Mouse (Mus musculus) layer of hippocampus, postnatal 10 days (tissue): ENCODE data around the gene Cdc42ep4. TPM values are rescaled to one million over a fixed set of nuclear protein-coding genes. Genes with fewer than 3 reads are reported as not detected.

Source experiments
- DNase-seq, 2 experiments: peaks; one replicate each; pipeline ENCODE4 v3.0.0; 2021; ENCODE audit warnings: low spot score in 2 of 2
- long read RNA-seq: library from polyadenylated mRNA; stranded (forward); transcript quantifications from one replicate; pipeline ENCODE4 v2.0.0, GENCODE M21; 2023
- total RNA-seq, 2 experiments: library from RNA; stranded (reverse); gene quantifications; 2 replicates each; pipeline ENCODE4 v1.2.3; 2021

Cdc42ep4 gene
- 10 to 100 TPM; 43.2 to 47.6 TPM for total RNA-seq
- long read RNA-seq, transcript Cdc42ep4-201 (2 exons, 3,008 nt): major isoform, 22 of 39 reads
- long read RNA-seq, partial matches to known transcripts: 0 of 39 reads
- long read RNA-seq, other reads (novel, unspliced or antisense): 14 of 39 reads

DNA sequence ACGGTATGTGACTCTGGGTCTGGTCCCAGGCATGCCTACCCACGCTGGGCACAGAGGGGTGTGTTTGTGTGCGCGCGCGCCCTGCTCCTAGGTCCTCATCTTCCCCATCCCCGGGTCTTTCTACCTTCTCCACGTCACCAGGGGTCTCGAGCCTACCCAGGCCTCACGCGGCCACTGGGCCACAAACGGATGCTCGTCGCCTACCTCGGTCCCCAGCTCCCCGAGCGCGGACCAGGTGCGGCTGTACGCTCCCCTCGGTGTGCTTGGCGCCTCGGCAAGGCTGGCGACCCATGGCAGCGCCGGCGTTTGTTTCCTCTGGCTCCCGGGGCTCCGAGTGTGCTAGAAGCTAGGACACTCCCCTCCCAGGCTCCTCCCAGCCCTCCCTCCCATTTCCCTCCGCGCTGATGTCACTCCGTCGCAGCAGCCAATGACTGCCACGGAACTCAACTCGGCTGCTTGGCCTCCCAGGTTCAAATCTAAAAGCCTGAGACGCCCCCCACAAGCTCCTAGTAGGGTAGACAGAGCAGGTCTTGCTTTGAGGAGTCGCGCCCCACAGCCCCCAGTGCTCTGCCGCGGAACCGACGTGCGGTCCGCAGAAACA, at the start of gene Cdc42ep4:
Gene Cdc42ep4 (minus strand): TSS at position 398 of the 601 bp plus-strand sequence.
- DNase-seq: peak; percentile 70 to 80

DNA sequence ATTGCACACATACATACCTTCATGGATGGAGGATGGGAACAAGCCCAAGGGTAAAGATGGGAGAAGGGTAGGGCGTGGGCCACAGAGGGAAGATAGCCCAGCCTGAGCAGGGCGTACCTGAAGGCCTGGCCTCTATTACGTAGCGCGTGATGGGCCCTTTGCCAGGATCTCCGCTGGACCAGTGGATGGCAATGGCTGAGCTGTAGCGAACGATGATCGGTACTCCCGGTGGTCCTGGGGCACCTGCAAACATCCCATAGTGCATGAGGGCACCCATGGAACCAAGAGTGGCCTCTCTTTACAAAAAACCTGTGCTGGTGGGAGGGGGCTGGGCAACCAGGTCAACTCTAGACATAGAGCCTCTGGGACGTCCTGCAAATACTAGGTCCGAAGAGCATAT, 48.3 kb upstream of the Cdc42ep4 start:
- DNase-seq: no peak

DNA sequence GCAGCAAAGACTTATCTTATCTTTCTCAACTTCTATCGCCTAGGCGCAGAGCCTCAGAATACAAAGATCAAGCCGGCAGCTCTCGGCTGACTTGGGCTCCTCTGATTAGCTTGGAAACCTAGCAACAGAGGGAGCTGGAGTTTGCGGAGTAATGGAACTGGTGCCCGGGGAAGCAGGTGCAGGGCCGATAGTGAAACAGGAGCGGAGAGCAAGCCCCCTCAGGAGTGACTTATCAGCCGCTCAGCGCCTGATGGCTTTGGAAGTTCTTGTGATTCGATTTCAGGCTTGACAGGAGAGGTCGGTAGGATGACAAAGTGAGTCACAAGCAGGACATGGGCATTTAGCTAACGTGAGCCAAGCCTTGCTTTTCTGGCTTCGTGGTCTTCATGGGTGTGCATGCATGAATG, 47.4 kb upstream of the Cdc42ep4 start:
- DNase-seq: no peak

DNA sequence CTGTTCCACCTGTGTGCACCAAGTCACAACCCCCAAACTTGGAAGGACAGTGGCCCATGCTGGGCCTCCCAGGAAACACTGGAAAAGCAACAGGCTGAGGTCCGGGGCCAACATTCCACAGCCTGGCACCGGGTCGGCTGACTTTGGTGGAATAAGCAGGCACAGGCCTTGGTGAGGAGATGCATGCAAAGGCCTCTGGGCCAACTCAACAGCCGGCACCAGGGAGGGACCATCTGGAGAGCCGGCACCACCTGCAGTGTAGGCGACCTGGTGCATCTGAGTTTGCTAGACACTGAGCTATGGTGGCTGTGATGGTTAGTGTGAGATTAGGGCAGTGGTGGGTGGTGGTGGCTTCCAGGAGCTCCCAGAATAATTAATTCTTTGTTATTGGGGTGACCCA, 46.3 kb upstream of the Cdc42ep4 start:
- peak; percentile 66 to 73 for DNase-seq

DNA sequence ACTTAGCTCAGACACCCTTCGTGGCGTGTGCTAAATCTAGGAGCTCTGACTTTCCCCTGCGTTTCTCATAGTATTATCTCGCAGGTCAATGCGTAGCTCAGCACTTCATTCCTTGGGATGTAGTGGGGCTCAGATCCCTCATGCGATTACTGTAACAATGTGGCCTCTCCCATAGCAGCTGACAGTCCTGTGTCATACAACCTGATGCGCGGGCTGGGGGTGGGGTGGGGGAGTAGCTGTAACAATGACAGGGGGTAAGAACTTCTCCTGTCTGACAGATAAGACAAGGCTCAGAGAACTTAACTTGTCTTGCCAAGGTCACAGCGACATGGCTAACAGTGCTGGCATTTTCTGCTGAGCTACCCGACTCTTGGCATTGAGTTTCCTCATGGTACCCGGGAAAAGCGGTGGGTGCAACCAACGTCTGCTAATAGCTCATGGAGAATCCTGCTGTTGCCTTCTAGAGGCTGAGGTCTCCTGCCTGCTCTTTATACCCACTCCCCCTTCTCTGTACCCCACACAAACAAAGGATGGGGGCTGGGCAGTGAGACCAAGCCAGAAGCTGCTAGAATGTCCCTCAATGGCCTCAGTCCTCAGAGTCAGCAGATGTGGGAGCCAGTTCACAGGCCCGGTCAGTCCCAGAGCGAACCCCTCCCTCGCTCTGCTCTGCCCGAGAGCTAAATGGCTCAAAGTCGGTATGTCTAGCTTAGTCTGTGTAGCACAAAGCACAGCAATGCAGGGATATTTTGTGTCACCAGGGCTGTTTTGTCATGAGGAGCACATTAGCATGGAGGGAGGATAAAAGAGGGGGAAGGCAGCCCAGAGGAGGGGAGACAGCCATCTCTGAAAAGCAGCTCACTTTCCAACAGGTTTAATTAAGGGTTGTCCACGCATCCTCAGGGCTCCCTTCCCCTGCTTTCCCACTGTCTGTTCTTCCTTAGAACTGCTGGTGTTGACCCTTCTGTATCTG, 45.6 kb upstream of the Cdc42ep4 start:
- peak in 1 of 2 experiments; percentile 57 for DNase-seq

DNA sequence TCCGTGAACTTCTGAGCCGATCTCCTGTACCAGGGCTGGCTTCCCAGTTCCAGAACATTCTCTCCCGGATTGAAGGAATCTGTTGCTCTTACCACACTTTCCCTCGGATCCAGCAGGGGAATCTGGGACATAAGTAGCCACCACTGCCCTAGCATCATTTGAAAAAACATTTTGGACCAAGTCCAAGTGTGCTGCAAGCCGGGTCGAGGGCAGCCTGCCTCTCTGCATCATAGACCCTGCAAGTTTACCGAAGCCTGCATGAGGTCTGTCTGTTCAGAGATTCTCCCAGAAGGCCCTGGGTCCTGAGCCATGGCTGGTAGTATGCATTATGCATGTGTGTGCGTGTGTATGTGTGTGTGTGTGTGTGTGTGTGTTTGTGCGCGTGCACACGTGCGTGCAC, 44.2 kb upstream of the Cdc42ep4 start:
- DNase-seq: no peak

DNA sequence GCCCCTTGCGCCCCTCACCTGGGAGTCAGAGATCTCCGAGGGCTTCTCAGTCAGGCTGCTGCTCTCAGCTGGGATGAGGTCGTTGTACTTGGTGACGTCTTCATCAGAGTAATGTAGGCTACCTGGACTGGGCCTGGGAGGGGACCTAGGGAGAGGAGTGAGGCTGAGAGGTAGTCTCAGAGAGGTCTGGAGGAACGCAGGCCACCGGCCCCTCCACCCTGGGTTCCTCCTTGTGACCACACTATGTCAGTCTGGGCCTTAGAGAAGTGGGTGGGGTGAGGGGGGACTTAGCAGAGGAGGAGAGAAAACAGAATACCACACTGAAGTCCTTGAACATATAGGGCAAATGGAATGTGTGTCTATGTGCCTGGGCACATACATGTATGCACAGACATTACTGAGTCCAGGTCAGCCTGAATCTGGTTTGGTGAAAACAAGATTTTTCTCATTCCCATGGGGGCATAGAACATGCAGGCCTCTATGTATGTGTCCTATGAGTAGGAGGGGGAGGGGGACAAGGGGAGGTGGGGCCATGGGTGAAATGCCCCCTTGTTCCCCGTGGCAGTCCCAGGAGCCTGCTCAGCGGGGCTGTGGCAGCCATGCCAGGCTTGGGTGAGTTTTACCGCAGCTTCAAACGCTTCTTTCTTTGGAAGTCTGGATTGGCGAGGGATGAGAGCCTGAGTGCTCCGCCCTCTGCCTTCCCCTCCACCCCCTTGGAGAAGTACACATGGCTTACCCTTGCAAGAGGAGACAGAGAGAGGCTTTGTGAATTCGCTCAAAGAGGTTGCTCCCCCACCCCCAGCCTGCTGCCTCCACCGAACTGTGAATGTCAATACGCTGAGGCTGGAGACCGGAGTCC, 39.9 kb upstream of the Cdc42ep4 start:
- peak in 1 of 2 experiments; percentile 64 for DNase-seq

DNA sequence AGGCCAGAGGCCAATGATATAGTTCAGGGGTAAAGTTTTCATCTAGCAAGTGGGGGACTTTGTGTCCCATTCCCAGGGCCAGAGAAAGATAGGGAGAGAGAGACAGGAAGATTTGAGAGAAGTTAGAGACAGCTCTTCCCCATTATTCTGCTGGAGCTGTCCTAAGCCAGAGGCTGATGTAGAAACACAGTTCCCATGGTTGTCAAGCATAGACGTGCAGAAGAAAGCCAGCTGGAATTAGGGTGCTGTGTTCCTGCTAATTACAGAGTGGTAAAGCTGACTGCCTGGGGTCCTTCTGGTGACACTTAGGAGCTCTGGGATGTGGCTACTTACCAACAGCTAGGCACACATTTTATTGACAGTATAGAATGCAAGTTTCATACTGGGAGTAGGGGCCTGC, 37.4 kb upstream of the Cdc42ep4 start:
- peak in 1 of 2 experiments; percentile 14 for DNase-seq

DNA sequence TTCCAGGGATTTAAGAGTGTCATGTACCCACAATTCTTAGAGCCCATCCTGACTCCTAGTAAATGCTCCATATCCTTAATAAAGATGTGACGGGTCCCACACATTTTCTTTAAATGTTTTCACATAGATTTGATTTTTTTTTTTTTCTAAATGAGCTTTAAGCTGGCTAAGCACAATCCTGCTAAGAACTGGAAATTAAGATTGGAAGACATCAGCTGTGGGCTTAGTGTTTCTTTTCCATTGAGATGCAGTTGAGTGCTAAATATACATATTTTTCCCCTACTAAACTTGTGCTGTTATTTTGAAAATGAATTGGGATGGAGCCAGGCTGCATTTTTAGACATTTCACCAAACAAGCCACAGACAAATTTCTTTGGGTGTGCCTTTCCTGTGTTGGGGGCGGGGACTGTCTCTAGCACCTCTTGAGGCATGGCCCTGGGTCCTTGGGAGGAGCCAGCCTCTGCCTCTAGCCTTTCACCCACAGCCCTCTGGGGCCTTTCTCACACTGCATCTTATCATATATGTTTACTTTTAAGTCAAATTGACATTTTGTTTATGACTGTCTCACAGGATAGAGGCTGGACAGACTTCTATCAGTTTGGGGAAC, 36.6 kb upstream of the Cdc42ep4 start:
- peak in 1 of 2 experiments; percentile 14 for DNase-seq

DNA sequence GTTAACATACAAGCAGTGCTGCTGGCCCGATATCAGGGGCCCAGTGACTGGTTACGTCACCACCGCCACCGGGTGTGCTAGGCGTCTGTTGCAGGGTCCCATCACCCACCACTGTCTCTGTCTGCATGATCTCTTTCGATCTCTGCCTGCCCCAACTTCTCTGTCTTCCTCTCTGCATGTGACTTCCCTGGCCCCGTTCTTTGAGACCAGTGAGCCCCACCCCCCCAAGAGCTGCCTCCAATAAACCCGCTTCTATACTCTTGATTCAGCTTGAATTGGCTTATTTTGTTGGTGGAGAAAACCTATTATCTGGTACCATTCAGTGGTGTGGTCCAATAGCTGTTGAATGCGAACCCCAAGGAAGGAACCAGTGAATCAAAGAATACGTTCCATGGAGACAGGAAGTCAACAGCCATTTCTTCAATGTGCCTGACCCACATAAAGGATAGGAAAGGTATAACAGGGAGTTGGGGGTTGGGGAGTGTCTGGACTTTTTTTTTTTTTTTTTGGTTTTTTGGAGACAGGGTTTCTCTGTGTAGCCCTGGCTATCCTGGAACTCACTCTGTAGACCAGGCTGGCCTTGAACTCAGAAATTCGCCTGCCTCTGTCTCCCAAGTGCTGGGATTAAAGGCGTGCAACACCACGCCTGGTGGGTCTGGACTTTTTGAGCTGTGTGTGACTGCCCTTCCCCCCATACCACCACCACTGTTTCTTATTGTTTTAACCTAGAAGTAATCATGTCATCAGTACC, 35.9 kb upstream of the Cdc42ep4 start:
- DNase-seq: no peak

DNA sequence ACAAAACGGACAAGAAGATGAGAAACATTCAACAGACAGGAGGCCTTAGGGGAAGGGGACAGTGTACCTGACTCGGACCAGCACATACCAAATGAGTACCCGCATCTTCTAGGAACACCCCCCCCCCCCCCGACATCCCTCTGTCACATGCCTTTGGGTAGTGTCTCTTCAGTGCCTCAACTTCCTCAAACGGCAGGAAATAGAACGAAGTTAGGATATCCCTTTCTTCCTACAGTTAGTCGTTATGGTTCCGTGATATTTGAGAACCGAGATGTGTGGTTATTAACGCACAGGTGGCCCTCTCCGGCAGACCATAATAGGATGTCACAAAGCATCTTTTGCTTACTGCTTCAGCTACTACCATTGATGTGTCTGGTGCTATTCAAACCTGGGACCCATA, 35.3 kb upstream of the Cdc42ep4 start:
- DNase-seq: no peak

DNA sequence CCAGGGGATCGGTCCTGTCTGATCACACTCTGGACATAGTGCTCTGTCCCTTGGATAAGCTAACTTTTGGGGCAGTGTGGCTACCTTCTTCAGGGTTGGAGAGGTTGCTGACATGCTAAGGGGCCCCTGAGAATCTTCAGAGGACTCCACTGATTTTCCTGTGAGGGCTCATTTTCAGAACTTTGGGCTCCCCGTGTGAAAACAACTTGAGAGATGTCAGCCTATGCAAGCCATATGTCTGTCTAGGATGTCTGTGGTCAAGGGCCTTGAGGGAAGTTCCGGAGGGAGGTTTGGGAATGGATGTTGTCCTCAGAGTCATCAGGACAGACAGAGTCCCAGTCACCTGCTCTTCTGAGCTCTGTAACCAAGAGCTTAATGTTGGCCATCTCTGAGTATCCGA, 34.7 kb upstream of the Cdc42ep4 start:
- no peak for DNase-seq

DNA sequence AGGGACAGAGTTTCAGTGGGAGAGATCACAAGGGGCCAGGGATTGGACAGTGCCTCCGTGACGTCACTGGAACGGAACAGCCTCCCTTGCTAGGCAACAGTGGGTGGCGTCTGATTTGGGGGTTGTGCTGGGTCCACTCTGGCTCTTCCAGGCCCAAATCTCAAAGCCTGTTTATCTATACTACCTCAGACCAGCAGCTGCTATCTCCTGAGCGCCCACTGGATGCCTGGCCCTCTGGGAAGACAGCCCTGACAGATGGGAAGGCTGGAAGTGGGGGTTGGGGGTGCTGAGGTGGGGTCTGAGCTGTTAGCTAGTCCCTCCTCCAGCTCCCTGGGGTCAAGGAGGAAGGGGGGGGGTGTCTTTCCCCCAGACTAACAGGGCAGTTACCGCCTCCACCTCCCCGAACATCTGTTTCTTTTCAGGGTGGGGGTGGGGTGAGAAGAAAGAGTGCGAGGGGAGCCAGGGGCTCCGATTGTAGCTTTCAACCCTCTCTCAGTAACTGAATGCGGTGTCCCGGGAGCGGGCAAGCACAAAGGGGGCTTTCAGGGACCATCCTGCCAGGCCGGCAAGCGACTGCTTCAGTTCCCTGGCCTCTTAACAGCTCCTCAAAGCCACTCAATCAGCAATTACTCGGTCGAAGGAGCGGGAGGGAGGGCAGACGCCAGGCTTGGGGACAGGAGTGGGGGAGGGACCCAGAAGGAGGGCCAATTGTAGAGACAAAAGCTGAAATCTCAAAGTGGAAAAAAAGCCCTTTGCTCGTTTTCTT, 33.9 kb upstream of the Cdc42ep4 start:
- DNase-seq: peak; percentile 69 to 78

DNA sequence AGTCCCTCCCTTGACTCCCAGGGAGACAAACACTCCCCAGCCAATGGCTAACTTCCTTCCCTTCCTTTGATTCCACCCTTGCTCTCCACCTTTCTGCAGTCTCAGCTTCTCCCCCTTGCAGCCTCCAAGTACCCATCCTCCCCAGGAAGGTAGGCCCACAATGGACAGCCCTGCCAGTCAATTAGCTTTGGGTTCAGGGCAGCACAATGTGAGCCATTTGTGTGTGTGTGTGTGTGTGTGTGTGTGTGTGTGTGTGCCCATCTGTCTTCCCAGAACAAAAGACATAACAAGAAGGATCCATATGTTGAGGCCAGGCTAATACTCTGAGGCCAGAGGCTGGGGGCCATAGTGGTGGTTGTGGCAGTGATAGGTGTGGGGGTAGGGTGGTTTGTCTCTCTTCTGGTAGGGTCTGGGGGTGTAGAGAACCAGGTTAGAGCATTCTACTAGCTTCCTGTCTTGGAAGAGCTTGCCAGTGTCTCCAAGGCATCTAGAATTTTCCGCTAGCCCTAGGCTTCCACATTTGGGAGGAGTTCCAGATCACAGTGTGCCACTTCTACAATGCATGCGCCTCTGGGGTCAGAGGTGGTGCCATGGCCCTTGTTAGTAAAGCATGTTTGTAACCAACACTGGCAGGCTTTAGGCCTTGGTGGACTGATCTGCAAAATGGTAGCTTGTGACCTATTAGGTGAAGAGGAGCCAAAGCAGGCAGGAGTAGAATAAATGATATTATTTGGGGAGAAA, 33.1 kb upstream of the Cdc42ep4 start:
- DNase-seq: no peak

DNA sequence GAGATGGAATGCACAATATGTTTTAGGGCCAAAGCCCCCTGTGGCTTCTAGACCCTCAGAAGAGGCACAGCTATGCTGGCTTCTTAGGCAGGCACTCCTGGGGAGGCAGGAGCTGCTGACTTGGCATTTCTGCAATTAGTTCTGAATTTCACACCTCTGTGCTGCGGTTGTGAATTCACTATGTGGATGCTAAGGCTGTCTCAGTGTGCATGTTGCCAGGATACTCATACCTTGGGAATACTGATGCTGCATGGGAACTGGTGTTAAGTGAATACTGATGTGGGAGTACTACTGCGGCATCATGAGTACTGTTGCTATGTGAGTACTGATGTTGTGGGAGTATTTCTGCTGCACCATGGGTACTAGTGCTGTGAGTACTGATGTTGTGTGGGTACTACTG, 30.8 kb upstream of the Cdc42ep4 start:
- no peak for DNase-seq

DNA sequence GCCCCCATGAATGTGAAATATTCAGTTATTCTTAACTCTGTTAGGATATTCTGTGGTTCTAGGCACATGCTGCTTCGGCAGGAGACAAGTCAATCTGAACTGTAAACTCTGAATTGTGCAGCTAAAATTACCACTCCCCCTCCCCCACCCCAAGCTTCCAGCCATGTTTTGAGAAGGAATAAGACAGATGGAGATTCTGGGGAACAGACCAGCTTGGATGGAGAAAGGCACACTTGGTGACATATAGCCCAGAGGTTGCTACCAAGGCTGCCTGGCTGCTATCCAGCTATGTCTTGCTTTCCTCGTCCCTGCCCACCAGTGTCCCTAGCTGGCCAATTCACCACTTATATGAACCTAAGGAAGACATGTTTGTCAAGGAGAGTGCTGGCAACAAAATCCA, 30.3 kb upstream of the Cdc42ep4 start:
- no peak for DNase-seq

DNA sequence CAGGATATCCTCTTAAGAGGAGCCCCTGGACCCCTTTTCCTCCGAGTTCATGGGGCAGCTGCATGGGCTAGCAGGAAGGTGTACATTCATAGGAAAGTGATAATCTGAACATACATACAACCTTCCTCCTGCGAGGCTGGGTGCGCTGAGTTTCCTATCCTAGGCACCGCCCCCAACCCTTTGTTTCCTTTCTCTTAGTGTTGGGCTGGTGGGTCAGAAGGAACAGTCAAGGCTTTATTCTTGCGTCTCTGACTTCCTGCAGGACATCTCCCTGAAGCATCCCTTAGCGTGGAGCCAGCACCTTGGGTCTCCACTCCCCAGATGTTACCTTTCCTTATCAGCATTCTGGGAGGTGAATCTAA, 28.0 kb upstream of the Cdc42ep4 start:
- DNase-seq: no peak
